Mouse (Mus musculus) ovary, adult 18-20 months (tissue): ENCODE results near the gene Gm49355.
"Not testable (repeated sequence)": the region's sequence is repeated elsewhere in the genome, so short reads cannot be mapped to it uniquely, and the experiment has no call there.

Experiments used
- DNase-seq: peaks from one replicate; pipeline ENCODE4 v3.0.0; 2022; ENCODE audit warnings: low spot score, mixed read lengths

Gene Gm49355

DNA sequence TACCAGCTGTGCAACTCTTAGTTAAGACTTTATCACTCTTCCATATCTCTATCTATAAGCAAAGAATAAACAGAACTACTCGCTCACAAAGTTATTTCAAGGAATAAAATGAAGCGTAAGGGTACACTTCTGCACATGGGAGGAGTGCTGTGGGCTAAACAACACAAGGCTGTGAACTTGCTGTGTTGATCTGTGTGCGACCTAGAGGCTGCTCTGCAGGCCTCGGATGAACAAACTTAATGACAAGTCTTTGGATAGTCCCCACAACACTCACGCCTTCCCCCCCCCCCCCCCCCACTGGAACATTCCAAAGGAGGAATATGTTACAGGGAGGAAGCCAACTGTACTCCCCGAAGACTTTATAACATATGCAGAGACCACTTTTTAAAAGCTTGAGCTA is at the start of gene Gm49355:
Gene Gm49355, plus strand, starts transcription at position 336 of the 400 bp plus-strand sequence.
- DNase-seq: no peak

DNA sequence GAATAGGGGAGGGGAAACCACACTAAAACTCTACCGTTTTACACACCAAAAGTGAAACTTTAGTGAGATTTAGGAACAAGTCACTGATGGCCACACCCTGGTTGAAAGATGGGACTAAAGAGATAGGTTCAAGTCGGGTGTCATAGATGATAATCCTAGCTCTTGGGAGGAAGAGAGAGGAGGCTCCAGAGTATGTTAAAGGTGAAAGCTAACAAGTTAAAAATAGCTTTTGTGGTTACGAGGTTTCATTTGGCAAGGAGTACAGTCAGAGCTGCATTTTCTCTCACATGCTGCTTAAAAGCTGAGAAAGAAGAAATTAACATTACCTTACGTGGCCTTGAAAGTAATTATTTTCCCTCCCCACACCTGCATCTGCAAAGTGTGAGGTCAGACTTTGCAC is 40.0 kb upstream of the Gm49355 start:
- DNase-seq: no peak

DNA sequence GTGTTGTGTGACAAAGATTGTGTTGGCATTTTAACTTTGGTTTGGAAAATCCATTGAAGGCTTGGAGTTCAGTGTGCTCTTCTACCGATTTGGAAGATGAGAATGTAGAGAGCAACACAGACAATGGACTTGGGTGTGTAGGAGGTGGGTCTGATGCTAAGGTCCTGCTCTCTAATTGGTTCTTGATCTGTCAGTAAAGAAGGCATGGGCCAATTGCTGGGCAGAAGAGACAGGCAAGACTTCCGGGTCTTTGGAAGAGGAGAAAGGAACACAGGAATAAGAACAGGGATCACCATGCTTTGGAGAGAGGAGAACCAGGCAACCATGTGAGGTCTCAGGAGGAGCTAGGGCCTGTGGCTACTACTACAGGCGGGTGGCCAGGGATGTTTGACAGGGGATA is 7.7 kb upstream of the Gm49355 start:
- DNase-seq: no peak

DNA sequence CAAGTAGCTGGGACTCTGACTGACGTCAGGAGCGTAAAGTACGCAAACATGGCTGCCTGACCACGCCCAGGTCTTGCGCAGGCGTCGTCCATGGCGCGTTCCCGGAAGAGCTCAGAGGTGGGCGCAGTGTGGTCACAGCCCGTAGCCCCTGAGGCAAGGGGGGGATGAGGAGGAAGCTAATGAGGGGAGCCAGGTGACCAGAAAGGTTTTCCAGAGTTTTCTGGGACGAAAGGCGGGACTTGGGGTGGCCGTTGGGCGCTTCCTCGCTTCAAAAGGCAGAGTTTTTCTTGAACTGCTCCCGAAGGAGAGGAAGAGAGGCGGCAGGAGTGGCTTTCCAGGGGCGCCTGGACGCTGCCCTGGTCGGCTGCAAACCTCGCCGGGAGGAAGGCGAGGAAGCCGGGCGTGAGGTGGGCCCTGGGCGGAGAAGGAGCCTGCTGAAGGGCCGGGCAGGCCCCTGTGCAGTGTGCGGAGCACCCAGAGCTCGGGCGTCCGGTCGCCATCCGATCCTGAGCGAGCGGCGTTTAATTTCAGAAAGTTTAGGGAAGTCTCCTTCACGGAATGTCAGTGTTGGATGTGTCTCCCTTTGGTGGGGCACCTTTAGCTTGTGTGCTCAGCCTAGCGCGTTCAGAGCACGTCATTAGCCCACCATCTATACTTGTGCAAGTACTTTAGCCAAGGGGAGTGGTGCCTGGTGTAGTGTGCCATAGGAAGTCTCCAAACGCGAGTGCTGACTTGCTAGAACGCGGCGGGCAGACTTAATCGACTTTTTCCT is 551 bp downstream of the Gm49355 start, which contains the start of gene 3830406C13Rik:
Gene 3830406C13Rik, plus strand, starts transcription at position 33 of the 772 bp plus-strand sequence.
- DNase-seq: peak; percentile 71

DNA sequence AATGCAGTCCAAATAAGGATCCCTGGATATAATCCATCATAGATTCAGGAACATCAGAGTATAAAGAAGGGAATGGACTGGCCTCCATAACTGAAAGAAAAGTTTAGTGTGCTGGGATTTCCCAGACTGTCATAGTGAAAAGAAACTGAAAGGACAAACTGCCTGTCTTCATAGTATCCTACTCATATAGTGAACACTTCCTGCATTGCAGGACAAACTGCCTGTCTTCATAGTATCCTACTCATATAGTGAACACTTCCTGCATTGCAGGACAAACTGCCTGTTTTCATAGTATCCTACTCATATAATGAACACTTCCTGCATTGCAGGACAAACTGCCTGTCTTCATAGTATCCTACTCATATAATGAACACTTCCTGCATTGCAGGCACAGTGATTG is 6.0 kb downstream of the Gm49355 start:
- not testable (repeated sequence) for DNase-seq

DNA sequence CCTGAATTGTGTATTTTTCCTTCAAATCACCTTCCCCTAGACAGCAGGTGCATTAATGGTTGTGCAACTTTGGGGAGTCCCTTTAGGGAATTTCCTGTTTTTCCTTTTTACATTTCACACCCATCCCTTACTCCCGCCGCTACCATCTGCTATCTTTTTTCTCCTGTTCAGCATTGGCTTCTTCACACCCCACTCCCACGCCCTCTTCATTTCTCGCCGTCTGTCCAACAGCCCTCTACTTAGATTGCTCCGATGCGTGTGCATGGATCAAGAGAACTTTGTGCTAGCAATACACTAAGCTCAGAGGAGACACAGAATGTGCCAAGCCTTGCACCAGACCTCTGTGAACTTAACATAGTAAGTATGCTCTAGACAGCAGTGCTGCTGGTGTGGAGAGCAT is 12.6 kb downstream of the Gm49355 start:
- no peak for DNase-seq

DNA sequence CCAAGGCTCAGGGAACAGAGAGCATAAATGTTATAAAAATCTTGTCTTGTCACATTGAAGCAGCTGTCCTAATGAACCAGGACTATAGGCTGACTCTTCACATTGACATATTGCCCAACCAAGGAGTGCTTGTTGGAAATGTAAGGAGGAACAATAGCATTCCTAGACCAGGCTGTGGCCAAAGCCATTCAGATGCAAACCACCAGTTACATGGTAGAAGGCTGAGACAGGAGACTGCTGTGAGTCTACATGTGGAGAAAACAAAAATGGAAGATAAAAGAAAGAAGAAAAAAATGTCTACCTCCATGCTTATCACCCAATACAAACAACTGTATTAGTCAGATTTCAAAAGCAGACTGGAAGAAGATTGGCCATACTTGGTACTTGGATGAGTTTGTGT is 15.4 kb downstream of the Gm49355 start:
- DNase-seq: no peak

DNA sequence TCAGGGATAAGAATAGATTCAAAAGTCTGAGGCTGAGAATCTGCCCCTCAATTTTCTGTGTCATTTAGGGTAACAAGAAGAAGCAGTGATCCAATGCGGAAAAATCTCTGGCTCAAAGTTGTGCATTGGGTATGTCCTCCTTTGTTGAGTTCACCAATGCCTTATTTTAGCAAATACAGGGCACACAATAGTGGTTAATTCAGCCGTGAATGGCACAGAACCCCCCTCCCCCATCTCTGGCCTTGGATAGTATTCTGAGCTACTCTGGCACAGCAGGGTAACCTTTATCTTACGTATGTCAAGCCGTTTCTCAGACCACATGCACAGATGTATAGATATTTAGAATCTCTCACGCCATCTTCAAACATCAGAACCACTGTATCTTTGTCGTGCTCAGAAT is 15.9 kb downstream of the Gm49355 start:
- no peak for DNase-seq

DNA sequence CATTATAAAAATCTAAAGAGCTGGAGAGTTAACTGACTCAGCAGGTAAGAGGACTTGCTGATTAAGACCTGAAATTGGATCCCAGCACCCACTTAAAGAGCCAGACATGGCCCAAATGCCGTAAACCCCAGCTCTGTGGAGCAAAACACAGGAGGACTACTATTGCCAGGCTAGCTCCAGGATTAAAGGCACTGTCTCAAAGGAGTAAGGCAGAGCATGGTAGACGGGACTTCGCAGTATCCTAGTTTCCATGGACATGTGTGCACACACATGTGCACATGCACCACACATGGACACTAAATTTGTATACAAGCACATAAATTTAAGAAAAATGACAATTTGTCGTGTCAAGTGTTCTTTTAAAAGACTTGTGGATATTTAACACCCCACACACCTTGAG is 16.5 kb downstream of the Gm49355 start:
- DNase-seq: no peak

DNA sequence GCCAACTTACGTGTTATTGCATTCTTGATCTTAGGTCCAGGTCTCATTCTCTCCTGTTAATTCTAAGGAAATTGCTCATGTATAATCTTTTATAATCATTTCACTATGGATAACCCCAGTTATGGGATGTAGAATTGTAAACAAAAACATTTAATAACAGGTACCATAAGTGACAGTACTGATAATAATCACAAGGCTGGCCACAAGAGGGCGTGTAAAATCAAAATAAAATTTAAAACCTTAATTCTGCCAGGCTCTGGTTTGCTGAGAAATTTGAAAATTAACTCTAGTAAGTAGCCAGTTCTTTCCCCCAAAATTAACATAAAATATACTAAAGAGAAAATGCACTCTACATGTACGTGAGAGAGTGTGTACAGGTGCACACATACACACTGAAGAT is 16.9 kb downstream of the Gm49355 start:
- DNase-seq: no peak

DNA sequence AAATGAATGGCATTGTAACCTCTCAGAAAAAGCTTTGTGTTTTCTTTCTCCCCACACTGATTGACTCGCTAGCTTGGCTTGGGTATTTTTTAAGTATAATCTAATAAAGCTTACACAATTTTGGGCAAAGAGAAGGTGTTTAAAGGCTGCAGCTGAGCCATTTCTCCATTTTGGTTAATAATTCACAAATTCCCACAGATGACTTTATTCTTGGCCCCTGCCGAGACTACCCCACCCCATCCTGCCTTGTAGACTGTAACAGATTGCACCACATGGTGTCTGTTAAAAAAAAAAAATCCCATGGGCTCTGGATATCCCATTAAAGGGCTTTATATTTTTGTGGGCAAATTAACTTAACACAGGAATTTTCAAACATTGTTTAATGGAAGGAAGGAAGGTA is 19.3 kb downstream of the Gm49355 start:
- no peak for DNase-seq

DNA sequence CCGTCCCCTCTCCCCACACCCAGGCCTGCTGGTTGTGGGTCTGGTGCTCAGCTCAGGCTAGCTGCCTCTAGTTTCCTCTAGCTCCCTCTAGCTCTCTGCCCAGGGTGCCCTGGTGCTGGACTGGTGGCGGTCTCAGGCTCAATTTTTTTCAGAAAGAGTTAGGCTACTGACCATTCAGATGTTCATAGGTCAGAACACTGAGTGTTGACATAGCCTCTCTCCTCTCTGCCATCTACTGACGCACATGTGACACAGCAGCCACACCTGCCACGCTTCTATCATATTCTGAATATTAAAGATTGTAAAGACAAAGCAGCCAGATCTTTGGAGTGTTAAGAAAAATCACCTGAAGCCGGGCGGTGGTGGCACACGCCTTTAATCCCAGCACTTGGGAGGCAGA is 49.8 kb downstream of the Gm49355 start:
- DNase-seq: no peak

DNA sequence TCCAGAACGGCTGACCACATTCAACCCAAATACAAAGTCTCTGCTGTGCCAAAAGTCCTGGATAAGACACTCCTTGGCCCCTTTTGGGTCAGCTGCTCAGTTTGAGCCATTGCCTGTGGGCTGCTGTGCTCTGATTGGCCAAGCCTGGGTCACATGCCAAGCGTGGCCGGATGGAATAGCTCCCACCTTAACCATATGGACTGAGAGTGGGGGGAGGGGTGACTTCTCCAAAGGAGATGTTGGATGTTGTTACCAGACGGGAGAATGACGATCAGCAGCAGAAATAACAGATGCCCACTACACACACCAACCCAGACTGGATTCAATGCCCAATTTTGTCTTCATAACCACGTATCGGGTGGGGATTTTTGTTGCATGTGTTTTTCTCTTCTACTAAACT is 51.1 kb downstream of the Gm49355 start:
- no peak for DNase-seq

DNA sequence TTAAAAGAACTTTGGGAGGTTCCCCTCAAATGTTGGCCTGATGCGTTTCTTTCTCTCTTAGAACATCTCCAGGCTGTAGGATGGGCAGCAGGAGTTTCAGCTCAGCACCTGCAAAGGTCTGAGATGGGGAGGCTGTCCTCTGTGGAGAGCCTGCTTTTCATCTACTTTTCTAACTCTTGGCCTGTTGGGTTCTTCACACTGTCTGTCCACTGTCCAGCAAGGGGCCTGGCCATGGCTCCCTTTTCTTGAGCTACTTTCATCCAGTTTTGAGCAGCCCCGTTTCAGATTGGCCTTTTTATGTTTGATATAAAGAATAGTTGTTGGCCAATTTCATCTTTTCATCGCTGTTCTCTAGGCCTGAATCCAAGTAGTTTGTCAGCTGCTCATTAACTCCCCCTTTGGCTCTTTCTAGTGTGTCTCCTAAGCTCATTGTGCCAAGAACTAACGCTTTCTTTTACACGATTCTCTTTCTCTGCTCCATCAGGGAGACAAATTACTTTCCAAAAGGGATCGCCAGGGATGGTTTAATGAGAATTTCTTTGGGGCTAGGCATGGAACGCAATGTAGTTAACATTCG is 53.7 kb downstream of the Gm49355 start:
- no peak for DNase-seq

DNA sequence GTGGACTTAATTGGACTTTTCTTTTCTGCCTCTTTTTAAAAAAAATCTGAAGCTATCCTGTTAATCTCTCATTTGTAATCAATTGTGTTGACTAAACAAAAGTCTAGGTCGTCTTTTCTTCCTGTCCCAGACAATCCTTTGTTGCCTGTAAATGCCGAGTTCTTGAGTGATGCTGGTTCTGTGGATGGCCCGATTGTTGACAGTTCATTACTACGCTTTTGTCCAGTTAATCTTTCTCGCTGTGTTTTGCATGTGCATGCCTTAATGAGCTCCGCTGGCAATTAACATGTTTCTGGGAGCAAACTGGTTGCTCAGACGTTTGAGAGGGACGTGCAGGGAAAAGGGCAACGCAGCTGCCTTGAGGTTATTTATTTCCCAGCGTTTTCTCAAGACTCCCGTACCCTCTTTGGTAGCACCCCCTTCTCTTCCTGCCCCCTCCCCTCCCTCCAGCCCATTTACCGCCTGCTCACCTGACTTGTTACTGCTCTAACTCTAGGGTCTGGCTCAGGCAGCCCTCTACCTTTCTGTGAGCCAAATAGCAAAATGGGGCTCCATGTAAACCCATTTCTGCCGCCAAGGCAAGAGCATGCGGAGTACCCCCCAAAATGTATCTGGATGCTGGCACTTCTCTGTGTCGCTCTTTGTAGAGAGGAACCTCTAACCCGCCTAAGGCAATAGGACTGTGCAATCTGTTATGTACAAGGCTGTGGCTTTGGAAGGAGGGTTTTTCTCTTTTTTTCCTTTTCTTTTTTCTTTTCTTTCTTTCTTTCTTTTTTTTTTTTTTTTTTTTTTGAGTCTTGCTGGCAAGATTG is 54.4 kb downstream of the Gm49355 start:
- no peak for DNase-seq

DNA sequence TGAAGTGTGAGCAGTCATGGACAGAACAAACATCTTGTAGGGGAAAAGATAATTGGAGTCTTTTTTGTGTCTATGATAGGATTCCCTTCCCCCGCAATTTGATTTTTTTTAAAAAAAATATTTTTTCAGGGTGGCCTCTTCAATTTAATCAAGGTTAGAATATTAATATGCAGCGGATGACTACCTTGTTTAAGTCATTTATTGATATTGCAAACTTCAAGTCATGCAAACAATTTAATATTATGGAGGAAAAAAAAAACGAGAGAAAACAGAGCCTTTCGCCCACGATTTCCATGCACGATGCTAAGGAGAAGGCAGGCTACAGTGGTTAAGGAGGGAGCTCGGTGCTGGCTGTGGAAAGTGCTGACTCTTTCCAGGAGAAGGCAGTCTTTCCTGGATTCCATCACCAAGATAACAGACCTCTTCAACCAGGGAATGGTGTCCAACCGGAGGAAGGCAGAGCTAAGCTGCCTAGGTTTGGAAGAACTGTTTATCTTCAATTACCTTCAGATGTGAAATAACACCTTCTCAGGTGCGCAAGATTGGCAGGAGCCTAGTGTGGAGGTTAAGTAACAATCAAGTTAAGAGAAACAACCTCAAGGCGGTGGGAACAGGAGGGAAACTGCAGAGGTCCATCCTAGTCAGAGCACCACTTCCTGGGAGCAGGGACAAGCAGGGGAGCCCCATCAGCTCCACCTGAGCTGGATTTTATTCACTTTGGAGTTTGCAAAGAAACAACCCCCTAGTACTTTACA is 55.2 kb downstream of the Gm49355 start:
- DNase-seq: no peak

DNA sequence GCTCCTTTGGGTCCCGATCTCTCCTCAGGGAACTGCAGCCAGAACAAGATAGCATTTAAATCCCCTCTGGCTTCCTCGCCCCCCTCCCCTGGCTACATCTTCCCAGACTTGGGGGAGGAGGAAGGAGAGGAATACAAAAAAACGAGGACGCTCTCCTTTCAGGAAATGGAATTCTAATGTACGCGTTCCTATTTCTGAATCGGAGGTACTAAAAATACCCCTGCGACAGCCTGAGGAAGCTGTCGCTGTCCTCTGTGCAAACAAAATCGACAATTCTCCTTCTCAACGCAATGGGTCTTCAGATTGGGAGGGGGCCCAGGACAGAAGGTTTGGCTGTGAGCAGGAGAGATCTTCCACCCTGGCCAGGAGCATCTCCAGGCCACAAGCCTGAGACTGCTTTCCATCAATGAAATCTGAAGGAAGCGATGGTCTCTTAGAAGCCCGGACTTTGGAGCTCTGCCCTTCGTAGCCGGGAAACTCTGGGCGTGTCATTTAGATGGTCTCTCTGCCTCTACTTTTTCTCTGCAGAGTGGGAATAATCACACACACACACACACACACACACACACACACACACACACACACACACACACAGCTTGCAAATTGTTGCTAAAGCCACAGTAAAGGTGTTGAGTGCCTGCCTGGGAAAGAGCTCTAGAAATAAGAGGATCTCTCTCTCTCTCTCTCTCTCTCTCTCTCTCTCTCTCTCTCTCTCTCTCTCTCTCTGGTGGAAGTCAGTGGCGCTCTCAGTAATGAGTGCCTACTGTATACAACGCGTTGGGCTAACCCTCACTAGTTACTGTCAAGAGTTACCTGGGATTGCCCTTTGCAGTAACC is 56.7 kb downstream of the Gm49355 start:
- DNase-seq: no peak

DNA sequence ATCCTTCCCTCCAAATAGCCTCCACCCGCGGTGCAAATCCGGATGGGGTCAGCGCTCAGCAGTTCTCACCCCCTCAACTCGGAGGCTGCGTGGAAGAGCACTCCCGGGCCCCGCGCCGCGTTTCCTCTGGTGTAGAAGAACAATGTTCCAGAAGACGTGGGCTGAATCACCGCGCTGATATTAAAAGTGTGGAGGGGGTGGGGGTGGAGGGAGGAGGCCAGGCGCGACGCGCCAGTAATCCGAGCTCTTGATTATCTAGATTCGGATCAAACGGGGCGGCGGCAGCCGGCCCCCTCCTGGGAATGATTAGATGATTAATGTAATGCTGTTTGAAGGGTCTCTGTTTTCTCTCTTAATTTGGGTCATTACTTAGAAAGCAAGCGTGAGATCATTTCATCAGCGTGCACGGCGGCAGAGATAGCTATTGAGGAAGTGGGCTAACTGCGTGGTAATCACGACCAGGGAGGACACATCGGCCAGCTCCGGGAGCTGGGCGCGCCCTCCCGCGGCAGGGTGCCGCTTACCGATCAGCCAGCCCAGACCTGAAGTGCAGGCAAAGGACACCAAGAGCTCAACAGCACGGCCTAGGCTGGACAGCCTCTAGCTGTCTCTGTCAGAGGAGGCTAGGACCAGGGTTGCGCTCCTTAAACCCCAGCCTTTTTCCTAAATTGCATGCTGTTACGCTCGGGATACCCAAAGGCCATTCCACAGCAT is 57.5 kb downstream of the Gm49355 start:
- no peak for DNase-seq

DNA sequence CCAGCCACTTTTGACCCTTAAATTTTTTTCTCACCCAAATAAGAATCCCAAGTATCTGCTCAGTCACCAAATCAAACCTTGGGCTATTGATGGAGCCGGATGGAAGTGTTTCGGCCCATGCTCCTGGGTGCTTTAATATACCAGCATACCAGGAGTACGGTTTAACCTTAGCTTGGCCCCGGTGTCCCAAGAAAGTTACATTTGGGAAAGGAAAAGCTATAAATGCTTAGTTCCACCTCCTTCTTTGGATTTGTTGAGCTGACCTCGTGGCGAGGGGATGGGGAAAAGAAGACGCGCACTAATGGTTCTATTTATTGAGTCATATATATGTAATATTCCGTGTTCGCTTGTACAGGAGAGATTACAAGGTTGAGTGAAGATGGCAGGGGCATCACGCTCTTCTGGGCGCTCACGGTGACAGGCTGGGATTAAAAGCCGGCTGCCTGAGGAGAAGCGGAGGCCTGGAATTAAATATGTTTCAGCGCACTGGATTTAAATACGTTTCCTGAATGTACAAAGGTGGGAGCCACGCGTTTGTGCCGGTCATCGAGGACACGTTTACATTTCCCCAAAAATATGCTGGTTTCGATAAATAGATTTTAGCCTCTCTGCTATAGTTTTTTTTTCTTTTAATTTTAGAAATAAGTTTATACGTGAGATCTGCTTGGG is 58.1 kb downstream of the Gm49355 start:
- DNase-seq: no peak

DNA sequence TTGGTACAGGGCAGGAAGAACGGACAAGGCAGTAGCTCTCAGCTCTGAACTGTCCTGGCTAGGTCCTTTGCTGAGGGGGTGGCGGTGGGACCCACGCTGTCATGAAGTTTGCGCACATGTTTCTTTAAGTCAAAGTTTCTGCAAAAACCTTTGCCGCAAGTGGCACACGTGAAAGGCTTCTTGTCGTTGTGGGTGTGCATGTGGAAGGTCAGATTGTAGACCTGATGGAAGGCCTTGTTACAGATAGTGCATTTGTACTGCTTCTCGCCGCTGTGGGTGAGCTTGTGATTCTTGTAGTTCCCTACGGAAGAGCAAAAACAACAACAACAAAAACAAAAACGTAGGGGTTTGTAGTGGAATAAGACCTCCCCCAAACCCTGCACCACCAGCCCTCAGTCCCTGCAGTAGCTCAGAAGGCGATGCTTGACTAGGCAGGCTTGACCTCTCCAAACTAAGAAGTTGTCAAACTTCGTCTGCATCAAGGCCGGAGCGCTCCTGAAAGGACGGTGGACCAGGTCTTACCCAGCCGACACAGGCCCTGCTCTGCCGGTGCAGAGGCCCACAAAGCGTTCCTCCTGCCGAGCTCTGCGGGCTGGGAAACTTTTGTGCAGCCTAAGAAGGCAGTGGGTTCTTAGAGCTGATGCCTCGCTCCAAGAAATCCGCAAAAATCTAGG is 58.8 kb downstream of the Gm49355 start:
- no peak for DNase-seq
